Mouse (Mus musculus) MEL (cell line): ENCODE measurements at regions not wholly inside any gene's neighbourhood (a gene's known extent, or its start where the extent isn't known, plus 50 kb on each side); places are given as distances from the start of the nearest gene placed in this dataset.

Experiments
- DNase-seq: peaks from one replicate; pipeline ENCODE4 v3.0.0; 2011; ENCODE audit warnings: low read depth, low spot score
- H3K27ac ChIP-seq: 2 replicates; pipeline ENCODE4 v1.5.1; 2012; ENCODE audit warnings: low read depth, mild to moderate bottlenecking, control low read depth, low read length, moderate library complexity; ENCODE audit not compliant: control insufficient read depth
- H3K27me3 ChIP-seq, 2 experiments: fragments of 150-350 bp in 1 of 2; sonication (generic) in 1 of 2; 2 replicates each; pipeline ENCODE4 v1.6.1; 2012; ENCODE audit warnings: low read length in 2 of 2, mild to moderate bottlenecking in 2 of 2, improper control_type of control experiment in 1 of 2, moderate library complexity in 1 of 2; ENCODE audit not compliant: insufficient read depth in 2 of 2, control insufficient read depth in 1 of 2
- H3K36me3 ChIP-seq, 2 experiments: 2 replicates each; pipeline ENCODE4 v1.6.1; 2012 to 2014; ENCODE audit warnings: low read length in 2 of 2, improper control_type of control experiment in 1 of 2, inconsistent platforms in 1 of 2, mild to moderate bottlenecking in 1 of 2; ENCODE audit not compliant: insufficient read depth in 2 of 2, control insufficient read depth in 1 of 2
- H3K4me1 ChIP-seq, 2 experiments: fragments of 150-350 bp in 1 of 2; sonication (generic) in 1 of 2; 2 replicates each; pipeline ENCODE4 v1.6.1; 2012; ENCODE audit warnings: low read length in 2 of 2, improper control_type of control experiment in 1 of 2, mild to moderate bottlenecking in 1 of 2; ENCODE audit not compliant: insufficient read depth in 2 of 2, control insufficient read depth in 1 of 2
- H3K4me3 ChIP-seq, 2 experiments: fragments of 150-350 bp in 1 of 2; sonication (generic) in 1 of 2; 2 replicates each; pipeline ENCODE4 v1.5.1; 2012; ENCODE audit warnings: low read depth in 2 of 2, low read length in 2 of 2, mild to moderate bottlenecking in 2 of 2, moderate library complexity in 2 of 2, control low read depth in 1 of 2, improper control_type of control experiment in 1 of 2; ENCODE audit not compliant: control insufficient read depth in 1 of 2, insufficient read depth in 1 of 2
- H3K79me2 ChIP-seq: 2 replicates; pipeline ENCODE4 v1.6.1; 2012; ENCODE audit warnings: mild to moderate bottlenecking, low read length, moderate library complexity; ENCODE audit not compliant: control insufficient read depth, poor library complexity, insufficient read depth
- H3K9ac ChIP-seq: 2 replicates; pipeline ENCODE4 v1.6.1; 2012; ENCODE audit warnings: low read depth, mild to moderate bottlenecking, control low read depth, low read length, moderate library complexity; ENCODE audit not compliant: control insufficient read depth, poor library complexity, severe bottlenecking
- H3K9me3 ChIP-seq: fragments of 150-350 bp; sonication (generic); replicated peaks from 2 replicates; pipeline ENCODE4 v1.6.1; 2012; ENCODE audit warnings: mild to moderate bottlenecking, low read length, improper control_type of control experiment, moderate library complexity; ENCODE audit not compliant: insufficient read depth
- BHLHE40 ChIP-seq: IDR thresholded peaks from 2 replicates; pipeline ENCODE4 v1.6.1; 2012; ENCODE audit warnings: low read depth, mild to moderate bottlenecking, inconsistent platforms, low read length, improper control_type of control experiment, borderline replicate concordance
- CHD1 ChIP-seq: IDR thresholded peaks from 2 replicates; pipeline ENCODE4 v1.6.1; 2012; ENCODE audit warnings: low read depth, mild to moderate bottlenecking, inconsistent platforms, low read length, improper control_type of control experiment
- CHD2 ChIP-seq: IDR thresholded peaks from 2 replicates; pipeline ENCODE4 v1.6.1; 2011; ENCODE audit warnings: low read length, improper control_type of control experiment
- CTCF ChIP-seq, 3 experiments: IDR thresholded peaks in 2 of 3; conservative IDR thresholded peaks in 1 of 3; 2 replicates each; pipeline ENCODE4 v1.5.1; 2011 to 2012; ENCODE audit warnings: low read length in 3 of 3, low read depth in 2 of 3, mild to moderate bottlenecking in 2 of 3, improper control_type of control experiment in 1 of 3, inconsistent platforms in 1 of 3, mixed read lengths in 1 of 3, moderate library complexity in 1 of 3; ENCODE audit not compliant: control insufficient read depth in 1 of 3, insufficient read depth in 1 of 3, poor library complexity in 1 of 3, severe bottlenecking in 1 of 3
- ELF1 ChIP-seq: IDR thresholded peaks from 2 replicates; pipeline ENCODE4 v1.6.1; 2014; ENCODE audit warnings: low read depth, mild to moderate bottlenecking, inconsistent platforms, low read length, improper control_type of control experiment, moderate library complexity
- EP300 ChIP-seq, 2 experiments: IDR thresholded peaks; 2 replicates each; pipeline ENCODE4 v1.6.1; 2011; ENCODE audit warnings: improper control_type of control experiment in 2 of 2, low read length in 2 of 2, low read depth in 1 of 2, mild to moderate bottlenecking in 1 of 2
- ETS1 ChIP-seq: IDR thresholded peaks from 2 replicates; pipeline ENCODE4 v1.6.1; 2012; ENCODE audit warnings: low read depth, mild to moderate bottlenecking, inconsistent platforms, low read length, improper control_type of control experiment, moderate library complexity
- GABPA ChIP-seq: IDR thresholded peaks from 2 replicates; pipeline ENCODE4 v1.6.1; 2012; ENCODE audit warnings: low read depth, mild to moderate bottlenecking, inconsistent platforms, low read length, improper control_type of control experiment, moderate library complexity
- JUND ChIP-seq: IDR thresholded peaks from 2 replicates; pipeline ENCODE4 v1.6.1; 2011; ENCODE audit warnings: low read depth, mild to moderate bottlenecking, improper control_type of control experiment, low read length
- MAX ChIP-seq: IDR thresholded peaks from 2 replicates; pipeline ENCODE4 v1.6.1; 2011; ENCODE audit warnings: low read length, improper control_type of control experiment
- MAZ ChIP-seq: IDR thresholded peaks from 2 replicates; pipeline ENCODE4 v1.6.1; 2012; ENCODE audit warnings: low read depth, mild to moderate bottlenecking, inconsistent platforms, low read length, improper control_type of control experiment
- MEF2A ChIP-seq: IDR thresholded peaks from 2 replicates; pipeline ENCODE4 v1.6.1; 2014; ENCODE audit warnings: low read depth, mild to moderate bottlenecking, inconsistent platforms, low read length, improper control_type of control experiment; ENCODE audit not compliant: poor library complexity, insufficient replicate concordance, severe bottlenecking; ENCODE audit errors: extremely low read depth
- MXI1 ChIP-seq: IDR thresholded peaks from 2 replicates; pipeline ENCODE4 v1.6.1; 2011; ENCODE audit warnings: mild to moderate bottlenecking, low read depth, low read length, improper control_type of control experiment
- MYB ChIP-seq: IDR thresholded peaks from 2 replicates; pipeline ENCODE4 v1.6.1; 2011; ENCODE audit warnings: mild to moderate bottlenecking, low read depth, low read length, improper control_type of control experiment
- MYC ChIP-seq: IDR thresholded peaks from 2 replicates; pipeline ENCODE4 v1.6.1; 2011; ENCODE audit warnings: low read depth, mild to moderate bottlenecking, low read length, improper control_type of control experiment, moderate library complexity
- NELFE ChIP-seq: IDR thresholded peaks from 2 replicates; pipeline ENCODE4 v1.6.1; 2011; ENCODE audit warnings: low read depth, low read length, improper control_type of control experiment
- POLR2A ChIP-seq, 2 experiments: IDR thresholded peaks; 2 replicates each; pipeline ENCODE4 v1.6.1; 2011 to 2012; ENCODE audit warnings: low read length in 2 of 2, mild to moderate bottlenecking in 2 of 2, control low read depth in 1 of 2, improper control_type of control experiment in 1 of 2, low read depth in 1 of 2, moderate library complexity in 1 of 2; ENCODE audit not compliant: control insufficient read depth in 1 of 2, insufficient read depth in 1 of 2, poor library complexity in 1 of 2
- RAD21 ChIP-seq: IDR thresholded peaks from 2 replicates; pipeline ENCODE4 v1.6.1; 2011; ENCODE audit warnings: mild to moderate bottlenecking, low read depth, low read length, improper control_type of control experiment
- SIN3A ChIP-seq: IDR thresholded peaks from 2 replicates; pipeline ENCODE4 v1.6.1; 2012; ENCODE audit warnings: low read length, improper control_type of control experiment, inconsistent platforms
- SMC3 ChIP-seq: IDR thresholded peaks from 2 replicates; pipeline ENCODE4 v1.6.1; 2011; ENCODE audit warnings: low read depth, low read length, improper control_type of control experiment
- TAL1 ChIP-seq: IDR thresholded peaks from 2 replicates; pipeline ENCODE4 v1.6.1; 2012; ENCODE audit warnings: mild to moderate bottlenecking, inconsistent platforms, low read length, moderate library complexity, mixed read lengths
- TBP ChIP-seq: IDR thresholded peaks from 2 replicates; pipeline ENCODE4 v1.8.0; 2011; ENCODE audit warnings: low read depth, low read length, improper control_type of control experiment
- USF2 ChIP-seq, 2 experiments: IDR thresholded peaks; 2 replicates each; pipeline ENCODE4 v1.6.1; 2011 to 2012; ENCODE audit warnings: improper control_type of control experiment in 2 of 2, low read length in 2 of 2, borderline replicate concordance in 1 of 2, inconsistent platforms in 1 of 2, low read depth in 1 of 2, mild to moderate bottlenecking in 1 of 2; ENCODE audit not compliant: insufficient read depth in 1 of 2
- ZC3H11A ChIP-seq: IDR thresholded peaks from 2 replicates; pipeline ENCODE4 v1.6.1; 2012; ENCODE audit warnings: low read depth, mild to moderate bottlenecking, inconsistent platforms, low read length, improper control_type of control experiment
- ZMIZ1 ChIP-seq: IDR thresholded peaks from 2 replicates; pipeline ENCODE4 v1.6.1; 2012; ENCODE audit warnings: low read depth, mild to moderate bottlenecking, inconsistent platforms, low read length, improper control_type of control experiment, moderate library complexity
- ZNF384 ChIP-seq: IDR thresholded peaks from 2 replicates; pipeline ENCODE4 v1.6.1; 2012; ENCODE audit warnings: low read depth, mild to moderate bottlenecking, inconsistent platforms, low read length, improper control_type of control experiment

- DNase-seq = no peak
- H3K79me2 ChIP-seq = no peaks in the 10 kb centered on the region
- H3K36me3 ChIP-seq = no peaks in the 10 kb centered on the region
Measured at GRCm38 (mm10) chr19:8534597-8534996, 56.5 kb upstream of the Slc22a8 start.

GRCm38 (mm10) chr19:8536085-8536484 is 55.0 kb upstream of the Slc22a8 start:
- Histone ChIP-seq H3K79me2 (no peaks in the 10 kb centered on the region), H3K4me3 (no peak overlapping the region), H3K36me3 (no peaks in the 10 kb centered on the region), H3K4me1 (no peaks in the 10 kb centered on the region), H3K27me3 (no peaks in the 10 kb centered on the region; a peak in 1 of 4 replicates), H3K27ac (no peak overlapping the region), H3K9ac (no peak overlapping the region), H3K9me3 (no peaks in the 10 kb centered on the region)
- DNase-seq = peak; percentile 29
- TF ChIP-seq RAD21 (peak; percentile 66), ETS1 (no peak), MXI1 (no peak), POLR2A (IDR thresholded peaks at IDR 0.05; ENCODE audit: control insufficient read depth in 1 of 2, insufficient read depth in 1 of 2, low read depth in 1 of 2, low read length in 2 of 2, poor library complexity in 1 of 2) (no peak), CHD2 (no peak), JUND (no peak), MAX (no peak), GABPA (no peak), ZNF384 (no peak), CTCF (IDR thresholded peaks at IDR 0.05 in 2 of 3, conservative IDR thresholded peaks at IDR 0.05 in 1 of 3; ENCODE audit: control insufficient read depth in 1 of 3, insufficient read depth in 1 of 3, low read depth in 2 of 3, low read length in 3 of 3, poor library complexity in 1 of 3, severe bottlenecking in 1 of 3) (peak; percentile 11 to 61 (median 22); a peak in 2 of 6 replicates), MYC (no peak), MEF2A (no peak), ZMIZ1 (no peak), TAL1 (no peak), BHLHE40 (no peak), EP300 (IDR thresholded peaks at IDR 0.05; ENCODE audit: low read depth in 1 of 2, low read length in 2 of 2) (no peak), SMC3 (peak; percentile 56), MAZ (no peak), ZC3H11A (peak; percentile 36; the same call in 1 of the 2 replicates), SIN3A (no peak)

More at GRCm38 (mm10) chr19:8534597-8534996, 56.5 kb upstream of the Slc22a8 start:
- Histone ChIP-seq H3K27me3 (no peaks in the 10 kb centered on the region), H3K4me3 (no peak overlapping the region), H3K4me1 (no peaks in the 10 kb centered on the region), H3K9me3 (no peaks in the 10 kb centered on the region), H3K9ac (no peak overlapping the region), H3K27ac (no peak overlapping the region)
- TF ChIP-seq TBP (no peak), NELFE (no peak), MYB (no peak), EP300 (IDR thresholded peaks at IDR 0.05; ENCODE audit: low read depth in 1 of 2, low read length in 2 of 2) (no peak), USF2 (IDR thresholded peaks at IDR 0.05; ENCODE audit: borderline replicate concordance in 1 of 2, insufficient read depth in 1 of 2, low read depth in 1 of 2, low read length in 2 of 2) (no peak), GABPA (no peak), RAD21 (no peak), ZNF384 (no peak), MEF2A (no peak), ELF1 (no peak), CHD1 (no peak), MXI1 (no peak)
